Mouse (Mus musculus) lung, adult 2 months (tissue): ENCODE results near the gene Gstm4. TPM values are rescaled to one million over a fixed set of nuclear protein-coding genes. Genes with fewer than 3 reads are reported as not detected.

Source experiments
- DNase-seq: peaks from one replicate; pipeline ENCODE4 v3.0.0; 2022
- H3K4me1 ChIP-seq: fragments of 200-500 bp; 2 replicates; pipeline ENCODE4 v1.6.1; 2011; ENCODE audit warnings: low read length; ENCODE audit not compliant: control insufficient read depth, insufficient read depth
- H3K4me3 ChIP-seq: fragments of 200-500 bp; replicated peaks from 2 replicates; pipeline ENCODE3; 2011; ENCODE audit warnings: low read depth, mild to moderate bottlenecking, control low read depth, low read length; ENCODE audit errors: extremely low read depth
- CTCF ChIP-seq: fragments of 200-500 bp; IDR thresholded peaks from 2 replicates; pipeline ENCODE4 v1.5.1; 2011; ENCODE audit warnings: mild to moderate bottlenecking, low read length, control low read depth; ENCODE audit not compliant: insufficient read depth
- POLR2A ChIP-seq: fragments of 200-500 bp; IDR thresholded peaks from 2 replicates; pipeline ENCODE4 v1.6.1; 2011; ENCODE audit warnings: low read depth, mild to moderate bottlenecking, control low read depth, low read length, borderline replicate concordance; ENCODE audit errors: extremely low read depth
- WGBS: fragments of 180-500 bp; shearing (Covaris S2); methylation state at CpG from one replicate; pipeline ENCODE4 v1.1.7; 2018; 5-methylcytosine and 5-hydroxymethylcytosine counted together
- polyA plus RNA-seq: library from polyadenylated mRNA; depleted of rRNA; stranded (reverse); fragments of >200 nt; gene quantifications from 2 replicates; pipeline ENCODE4 v1.2.3, GENCODE M21; 2012

Gstm4 gene
- polyA plus RNA-seq, 1 experiment: 17.9 TPM

- peak; percentile 83 for DNase-seq
- Histone ChIP-seq H3K4me3 (peak within 1 kb of the TSS; percentile 87), H3K4me1 (peaks cover 5% of the 10 kb centered on the region; the same call in 1 of the 2 replicates)
- WGBS: 0% methylated on average over 29 of the region's 29 CpGs
- TF ChIP-seq POLR2A: no peak
- no peak for TF ChIP-seq CTCF
Observed at GRCm38 (mm10) chr3:108086470-108086979, 41.8 kb upstream of the Gstm4 start, which contains the start of gene Ampd2. Gene Ampd2, minus strand, starts transcription at chr3:108086651.

GRCm38 (mm10) chr3:108085721-108086469 lies 41.2 kb upstream of the Gstm4 start:
- no peak for TF ChIP-seq CTCF
- peak; percentile 33; the same call in 1 of the 2 replicates for TF ChIP-seq POLR2A

DNA sequence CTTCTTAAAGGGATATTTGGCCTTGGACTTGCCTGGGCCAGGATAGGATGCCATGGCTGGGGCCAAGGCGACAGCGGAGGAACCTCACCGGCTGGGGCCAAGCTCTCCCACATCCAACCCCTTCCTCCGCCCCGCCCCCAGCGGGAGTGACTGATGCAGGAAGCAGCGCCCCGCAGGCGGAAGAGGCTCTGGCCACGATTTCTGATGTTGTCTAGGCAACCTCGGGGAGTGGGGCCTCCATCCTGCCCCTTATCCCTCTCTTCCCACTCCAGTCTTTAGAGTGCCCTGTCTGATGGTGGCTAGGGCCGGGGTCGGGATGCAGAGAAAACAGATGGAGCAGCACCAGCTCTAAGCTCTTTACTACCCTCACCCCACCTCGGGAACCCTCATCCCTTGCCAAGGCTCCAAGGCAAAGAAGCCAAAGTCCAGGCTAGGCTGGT lies 40.6 kb upstream of the Gstm4 start:
- peak; percentile 91 for DNase-seq
- peaks cover 5% of the 10 kb centered on the region; the same call in 1 of the 2 replicates for H3K4me1 ChIP-seq
- WGBS: 1% methylated on average over 14 of the region's 14 CpGs

More at GRCm38 (mm10) chr3:108085721-108086469, 41.2 kb upstream of the Gstm4 start:
- peaks cover 5% of the 10 kb centered on the region; the same call in 1 of the 2 replicates for H3K4me1 ChIP-seq
- peak overlapping the region; percentile 87 for H3K4me3 ChIP-seq
- under 1% methylated on average over 31 of the region's 31 CpGs for WGBS
- DNase-seq: peak; percentile 74

DNA sequence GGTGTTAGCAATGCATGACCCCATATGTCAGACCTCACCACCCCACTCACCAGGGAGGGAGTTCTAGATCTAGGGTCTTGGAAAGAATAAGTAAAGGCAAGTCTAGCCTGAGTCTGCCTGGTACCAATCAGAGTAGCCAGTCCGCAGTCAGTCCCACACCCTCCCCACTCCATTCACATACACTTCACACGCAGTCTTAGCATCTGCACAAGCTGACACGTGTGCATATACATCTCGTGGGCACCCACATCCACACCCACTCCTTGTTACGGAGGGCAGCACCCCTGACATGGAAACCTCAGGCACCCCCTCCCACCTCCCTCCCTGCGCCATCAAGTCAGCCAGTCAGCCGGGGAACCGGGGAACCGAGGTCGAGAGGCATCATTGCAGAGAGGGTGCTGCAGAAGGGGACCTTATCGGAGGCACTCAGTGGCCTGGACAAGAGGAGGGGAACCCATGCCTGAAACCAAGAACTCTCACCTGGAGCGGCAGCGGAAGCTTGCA lies 40.1 kb upstream of the Gstm4 start:
- no peak for DNase-seq
- Histone ChIP-seq H3K4me1 (peaks cover 5% of the 10 kb centered on the region; the same call in 1 of the 2 replicates), H3K4me3 (peak overlapping the region; percentile 87)
- TF ChIP-seq POLR2A (no peak), CTCF (no peak)
- WGBS: 9% methylated on average over 13 of the region's 13 CpGs

More for the DNA sequence above, 40.6 kb upstream of the Gstm4 start:
- peak overlapping the region; percentile 87 for H3K4me3 ChIP-seq
- no peak for TF ChIP-seq CTCF
- TF ChIP-seq POLR2A: peak; percentile 67; the same call in 1 of the 2 replicates

- Histone ChIP-seq H3K4me3 (no peak overlapping the region), H3K4me1 (peaks cover 5% of the 10 kb centered on the region; the same call in 1 of the 2 replicates)
- no peak for DNase-seq
- TF ChIP-seq POLR2A: no peak
- 66% methylated on average over 4 of the region's 4 CpGs for WGBS
Observed at GRCm38 (mm10) chr3:108083904-108084407, 39.3 kb upstream of the Gstm4 start.

GRCm38 (mm10) chr3:108083161-108083560 lies 38.5 kb upstream of the Gstm4 start:
- H3K4me3 ChIP-seq: no peak overlapping the region

GRCm38 (mm10) chr3:108082251-108082875 lies 37.7 kb upstream of the Gstm4 start:
- 63% methylated on average over 1 of the region's 1 CpGs for WGBS
- Histone ChIP-seq H3K4me1 (peaks cover 5% of the 10 kb centered on the region; the same call in 1 of the 2 replicates), H3K4me3 (no peak overlapping the region)
- no peak for DNase-seq
- no peak for TF ChIP-seq POLR2A
- TF ChIP-seq CTCF: no peak

More at GRCm38 (mm10) chr3:108083161-108083560, 38.5 kb upstream of the Gstm4 start:
- H3K4me1 ChIP-seq: peaks cover 5% of the 10 kb centered on the region; the same call in 1 of the 2 replicates
- TF ChIP-seq CTCF (no peak), POLR2A (no peak)
- WGBS: 32% methylated on average over 2 of the region's 2 CpGs
- no peak for DNase-seq

DNA sequence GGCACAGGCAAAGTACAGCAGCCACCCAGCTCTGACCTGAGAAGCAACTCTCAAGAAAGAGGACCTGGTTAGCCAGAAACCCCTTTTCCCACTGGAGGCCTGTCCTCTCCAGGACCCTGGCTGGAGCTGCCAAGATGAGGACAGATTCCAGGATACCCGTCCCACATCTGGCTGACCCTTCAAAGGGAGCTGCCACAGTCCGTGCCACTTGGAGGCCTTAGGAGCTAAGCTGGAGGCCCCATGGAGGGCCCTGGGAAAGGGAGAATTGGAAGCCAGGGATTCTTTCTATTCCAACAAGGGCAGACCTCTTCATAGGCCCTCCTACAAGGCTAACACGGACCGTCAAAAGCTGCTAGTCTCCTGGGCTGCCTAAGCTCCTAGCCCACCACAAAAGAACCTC lies 37.0 kb upstream of the Gstm4 start:
- TF ChIP-seq CTCF: no peak
- no peak for TF ChIP-seq POLR2A
- Histone ChIP-seq H3K4me3 (no peak overlapping the region), H3K4me1 (peaks cover 5% of the 10 kb centered on the region; the same call in 1 of the 2 replicates)
- WGBS: 53% methylated on average over 4 of the region's 4 CpGs
- no peak for DNase-seq

DNA sequence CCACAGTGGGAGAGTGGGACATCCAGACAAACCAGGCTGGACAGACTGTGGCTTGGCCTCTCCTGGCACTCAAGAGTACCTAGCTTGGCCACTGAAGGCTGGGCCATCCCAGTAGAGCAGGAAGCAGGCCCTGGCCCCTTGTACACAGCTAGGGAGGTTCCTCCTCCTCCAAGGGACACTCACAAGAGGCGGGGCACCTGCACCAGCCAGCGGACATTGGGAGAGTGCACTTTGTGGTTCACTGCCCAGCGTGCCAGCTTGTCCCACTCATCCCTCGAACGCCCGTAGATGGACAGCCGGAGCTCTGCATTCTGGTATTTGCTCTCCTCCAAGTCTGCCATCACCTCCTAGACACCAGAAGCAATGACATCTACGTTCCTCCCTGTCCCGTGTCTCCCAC lies 32.1 kb upstream of the Gstm4 start:
- 83% methylated on average over 9 of the region's 9 CpGs for WGBS
- Histone ChIP-seq H3K4me3 (no peak overlapping the region), H3K4me1 (no peaks in the 10 kb centered on the region)
- no peak for TF ChIP-seq CTCF
- no peak for TF ChIP-seq POLR2A
- no peak for DNase-seq
